Mouse (Mus musculus) yolk sac, embryonic 10.5 days (tissue): Measurements from ENCODE around the gene Trhr2.
"Not testable (repeated sequence)": the region's sequence is repeated elsewhere in the genome, so short reads cannot be mapped to it uniquely, and the experiment has no call there.

Experiments
- DNase-seq: peaks from one replicate; pipeline ENCODE4 v3.0.0-alpha.2; 2017; ENCODE audit warnings: low spot score

Trhr2 gene

GRCm38 (mm10) chr8:122330446-122331133, 30.0 kb downstream of the Trhr2 start:
- DNase-seq, result no peak

DNA sequence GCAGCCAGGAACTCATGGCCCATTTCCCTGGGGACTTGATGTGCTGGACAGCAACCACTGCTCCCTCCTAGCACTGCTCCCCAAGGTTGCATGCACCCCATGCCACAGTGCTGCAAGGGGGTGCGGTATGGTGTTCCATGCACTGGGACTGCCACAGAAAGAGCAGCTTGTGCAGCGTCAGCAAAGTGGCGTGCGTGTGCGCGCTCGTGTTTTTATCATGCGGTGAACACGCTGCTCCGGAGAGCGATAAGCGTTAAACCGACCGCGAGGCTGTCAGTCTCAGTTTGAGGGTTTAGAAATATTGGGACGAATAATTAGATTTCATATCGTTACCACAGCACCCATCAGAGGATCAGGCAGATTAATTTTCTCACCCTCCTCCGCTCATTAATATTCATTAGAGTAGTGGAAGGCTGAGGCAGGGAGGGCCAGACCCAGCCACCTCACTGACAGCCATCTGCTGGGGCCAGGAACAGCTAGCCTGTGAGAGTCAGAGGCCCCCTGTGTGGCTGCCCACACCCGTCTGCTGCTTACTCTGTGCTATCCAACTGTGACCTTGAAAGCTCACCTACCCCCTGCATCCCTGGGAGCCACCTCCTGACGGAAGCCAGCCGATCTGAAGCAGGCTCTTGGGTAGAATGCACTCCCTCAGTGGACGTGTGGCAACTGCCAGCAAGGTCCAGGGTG, 30.9 kb downstream of the Trhr2 start:
- DNase-seq, result no peak

DNA sequence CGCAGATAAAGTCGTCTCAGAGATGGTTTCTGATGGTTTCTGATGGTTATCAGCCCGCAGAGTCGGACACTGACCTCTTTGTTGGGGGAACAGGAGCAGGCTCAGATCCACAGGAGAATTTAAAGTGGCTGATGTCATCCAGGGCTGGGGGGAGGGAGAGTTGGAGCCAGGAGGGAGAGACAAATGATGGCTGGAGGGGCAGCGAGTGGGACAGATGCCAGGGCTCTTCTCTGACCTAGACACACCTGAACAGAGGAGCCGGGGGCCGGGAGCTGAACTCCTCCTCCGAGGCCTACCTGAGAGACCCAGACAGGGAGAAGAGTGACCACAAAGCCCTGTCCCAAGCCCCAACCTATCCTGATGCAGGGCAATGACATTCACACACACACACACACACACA, 31.5 kb downstream of the Trhr2 start:
- no peak for DNase-seq

GRCm38 (mm10) chr8:122326114-122326542, 34.4 kb downstream of the Trhr2 start:
- DNase-seq, result no peak

- no peak for DNase-seq
These were observed 35.4 kb downstream of the Trhr2 start for GRCm38 (mm10) chr8:122325196-122325595.

DNA sequence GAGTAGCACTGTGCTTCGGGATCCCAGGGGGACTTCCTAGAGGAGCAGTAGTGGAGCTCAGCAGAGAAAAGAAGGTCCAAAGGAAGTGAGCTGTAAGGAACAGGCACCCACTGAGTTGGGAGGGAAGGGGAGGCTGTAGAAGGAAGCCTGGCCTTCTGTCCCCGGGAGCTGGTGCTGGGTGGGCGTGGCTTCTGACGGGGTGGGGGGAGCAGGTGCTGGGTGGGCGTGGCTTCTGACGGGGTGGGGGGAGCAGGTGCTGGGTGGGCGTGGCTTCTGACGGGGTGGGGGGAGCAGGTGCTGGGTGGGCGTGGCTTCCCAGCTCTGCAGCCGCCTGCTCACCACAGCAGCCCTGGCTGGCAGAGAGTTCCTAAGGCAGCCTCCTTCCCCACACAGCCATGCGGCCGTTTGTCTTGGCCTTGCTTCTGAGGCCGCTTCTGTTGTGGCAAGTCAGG, 36.6 kb downstream of the Trhr2 start:
- not testable (repeated sequence) for DNase-seq

DNA sequence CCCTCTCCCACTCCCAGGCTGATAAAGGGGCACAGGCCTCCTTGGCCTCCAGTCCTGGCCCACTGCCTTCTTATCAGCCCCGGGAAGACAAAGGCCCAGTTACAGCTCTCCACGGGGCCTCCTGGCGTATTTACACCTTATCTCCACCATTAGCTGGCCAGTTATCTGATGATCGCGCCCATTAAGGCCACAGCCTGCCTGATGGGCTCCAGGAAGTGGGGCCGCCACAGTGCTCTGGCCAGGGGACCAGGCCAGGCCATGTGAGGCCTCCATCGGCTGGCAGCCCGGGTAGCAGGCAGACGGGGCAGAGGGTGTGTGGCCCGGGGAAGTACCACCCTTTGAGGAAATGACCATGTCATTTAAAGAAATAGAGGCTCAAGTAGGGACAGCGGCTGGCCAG, 37.8 kb downstream of the Trhr2 start:
- DNase-seq, result peak; percentile 45

GRCm38 (mm10) chr8:122322126-122322525, 38.4 kb downstream of the Trhr2 start:
- no peak for DNase-seq

DNA sequence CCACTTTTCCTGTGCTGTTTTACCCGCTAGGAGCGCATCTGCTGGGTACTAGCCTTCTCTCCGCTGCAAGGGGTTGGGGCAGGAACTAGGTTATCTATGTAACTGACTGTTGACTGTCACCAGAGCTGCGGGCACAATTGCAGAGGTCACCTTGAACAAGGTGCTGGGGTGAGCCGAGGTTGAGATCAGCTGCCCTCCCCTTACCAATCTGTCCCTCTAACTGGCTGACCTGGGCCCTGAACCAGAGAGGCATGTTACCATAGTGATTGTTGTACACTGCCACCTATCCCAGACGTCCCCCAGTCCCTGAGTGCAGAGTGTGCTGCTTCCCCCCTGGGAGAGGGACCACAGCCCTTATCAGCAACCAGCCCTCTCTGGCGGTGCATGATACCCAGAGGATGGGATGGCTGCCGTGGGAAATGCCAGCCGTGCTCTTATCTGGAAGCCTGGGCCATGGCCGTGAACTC, 39.1 kb downstream of the Trhr2 start:
- no peak for DNase-seq

DNA sequence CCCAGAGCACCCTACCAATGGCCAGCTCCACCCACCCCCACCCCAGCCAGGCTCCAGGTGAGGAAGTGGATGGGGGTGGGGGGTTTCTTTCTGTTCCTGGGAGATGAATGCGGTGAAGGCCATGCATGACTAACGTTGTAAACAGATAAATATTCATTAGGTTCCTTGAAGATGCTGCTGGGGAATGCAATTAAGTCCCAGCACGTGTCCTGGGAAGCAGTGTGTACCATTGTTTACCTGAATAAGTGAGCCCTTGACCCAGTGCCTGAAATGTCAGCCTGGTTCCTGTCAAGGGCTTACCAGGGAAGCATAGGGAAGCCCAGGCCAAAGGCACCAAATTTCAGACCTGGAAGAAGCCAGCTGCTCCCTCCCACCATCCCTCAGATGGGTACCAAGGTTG, 40.0 kb downstream of the Trhr2 start:
- no peak for DNase-seq

DNA sequence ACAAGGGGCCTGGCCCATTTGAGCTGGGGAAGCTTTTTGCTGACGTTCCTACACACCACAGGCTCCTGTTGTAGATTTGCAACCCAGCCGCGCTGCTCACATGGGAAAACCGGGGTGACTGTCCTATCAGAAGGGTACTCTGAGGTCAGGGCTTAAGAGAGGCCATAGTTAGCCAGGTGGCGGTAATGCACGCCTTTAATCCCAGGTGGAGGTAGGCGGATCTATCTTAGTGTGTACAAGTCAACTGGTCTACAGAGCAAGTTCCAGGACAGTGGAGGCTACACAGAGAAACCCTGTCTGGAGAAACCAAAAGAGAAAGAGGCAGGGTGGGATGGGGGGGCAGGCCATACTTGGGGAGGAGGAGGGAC, 40.9 kb downstream of the Trhr2 start:
- no peak for DNase-seq

DNA sequence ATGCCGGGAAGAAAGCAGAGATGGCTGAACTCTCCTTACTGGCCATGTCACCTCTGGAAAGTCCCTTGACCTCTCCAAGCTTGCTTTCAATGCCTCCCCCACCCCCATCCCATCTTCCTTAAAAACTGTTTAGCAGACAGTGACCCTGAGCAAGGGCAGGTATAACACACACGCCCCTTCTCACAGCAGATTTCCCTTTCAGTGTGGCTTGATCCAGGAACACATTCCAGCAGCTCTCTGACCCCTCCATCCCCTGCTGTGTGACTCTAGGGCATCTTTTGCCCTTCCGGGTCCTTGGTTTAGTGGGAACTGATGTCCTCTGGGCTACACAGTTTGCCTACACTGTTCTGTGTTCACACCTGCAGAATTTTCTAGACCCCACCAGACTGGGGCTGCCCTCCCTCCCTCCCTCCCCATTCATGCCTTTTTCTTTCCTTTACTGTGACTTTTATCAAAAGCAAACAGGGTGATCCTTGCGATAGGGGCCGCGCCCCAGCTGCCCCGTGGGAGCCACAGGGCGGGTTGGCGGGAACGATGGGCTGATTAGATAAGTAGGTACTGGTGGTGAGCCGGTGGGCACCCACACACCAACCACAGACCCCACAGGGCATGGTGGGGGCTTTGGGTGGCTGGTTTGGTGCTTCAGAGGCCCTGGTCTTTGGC, 41.4 kb downstream of the Trhr2 start:
- no peak for DNase-seq

- DNase-seq, result no peak
These were observed 42.5 kb downstream of the Trhr2 start for GRCm38 (mm10) chr8:122317918-122318475.

GRCm38 (mm10) chr8:122316402-122316801, 44.1 kb downstream of the Trhr2 start:
- no peak for DNase-seq

GRCm38 (mm10) chr8:122314899-122315496, 45.5 kb downstream of the Trhr2 start:
- DNase-seq, result no peak

DNA sequence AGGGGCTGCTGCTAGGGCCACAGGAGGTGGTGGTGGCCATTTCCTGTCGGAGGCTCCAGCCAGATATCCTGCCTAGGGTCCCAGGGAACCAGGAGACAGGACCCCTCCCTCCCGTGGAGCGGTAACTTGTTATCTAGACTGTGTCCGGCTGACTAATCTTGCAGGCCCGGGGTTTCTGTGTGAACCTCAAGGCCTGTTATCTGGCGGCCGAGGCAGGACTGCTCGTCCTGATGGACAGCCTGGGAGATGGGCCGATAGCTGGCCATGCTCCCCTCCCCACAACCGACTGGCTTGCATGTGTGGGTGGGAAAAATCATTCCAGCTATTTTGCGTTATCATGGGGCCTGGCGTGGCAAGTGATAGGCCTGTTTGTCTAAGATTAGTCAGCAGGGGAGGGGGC, 47.2 kb downstream of the Trhr2 start:
- DNase-seq, result peak; percentile 66

- no peak for DNase-seq
These were observed 48.0 kb downstream of the Trhr2 start for GRCm38 (mm10) chr8:122312553-122312952.

DNA sequence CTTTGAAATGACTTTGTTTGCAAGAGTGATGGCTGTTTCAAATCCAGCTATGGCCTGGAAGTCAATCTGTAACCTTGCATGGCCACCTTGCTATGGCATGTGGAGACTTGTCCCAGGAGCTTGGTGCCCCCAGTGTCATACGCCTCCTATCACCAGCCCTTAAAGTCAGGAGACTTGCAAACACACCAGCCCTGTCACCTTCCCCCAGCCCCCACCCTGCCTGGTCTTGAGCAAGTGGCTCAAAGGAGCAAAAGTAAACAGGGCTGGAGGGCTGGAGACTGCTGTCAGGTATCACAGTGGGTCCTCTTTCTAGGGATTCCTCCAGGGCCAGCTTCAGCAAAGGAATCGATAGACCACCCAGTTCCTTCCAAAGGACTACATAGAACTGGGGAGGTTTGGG, 49.4 kb downstream of the Trhr2 start:
- peak; percentile 76 for DNase-seq

GRCm38 (mm10) chr8:122309272-122309671, 51.3 kb downstream of the Trhr2 start:
- no peak for DNase-seq

- no peak for DNase-seq
These were observed 52.7 kb downstream of the Trhr2 start for GRCm38 (mm10) chr8:122307836-122308235.
